Mouse (Mus musculus): ENCODE measurements around the gene Col4a3.

Gene Col4a3

GRCm38 (mm10) chr1:82768269-82768668, 181.5 kb downstream of the Col4a3 start, which contains the start of gene Tm4sf20:
Tm4sf20 (minus strand) TSS chr1:82768461.
- DNase-seq (ENCODE audit: extremely low read depth, low read depth, low spot score) = no peak

GRCm38 (mm10) chr1:82771022-82771586, 184.4 kb downstream of the Col4a3 start, which contains the start of gene Gm47791:
Gm47791 (minus strand) TSS chr1:82771243.
- no peak for DNase-seq (ENCODE audit: extremely low read depth, low read depth, low spot score)
